Mouse (Mus musculus) testis, postnatal 10 days (tissue): ENCODE results near the gene Hbs1l.

ENCODE experiments used
- DNase-seq: peaks from one replicate; pipeline ENCODE4 v3.0.0; 2021; ENCODE audit warnings: low spot score

The Hbs1l gene

GRCm38 (mm10) chr10:21304672-21305632, 9.2 kb downstream of the Hbs1l start:
- no peak for DNase-seq

- no peak for DNase-seq
Observed at GRCm38 (mm10) chr10:21313732-21314131, 18.0 kb downstream of the Hbs1l start.

- DNase-seq = no peak
Observed at GRCm38 (mm10) chr10:21316123-21316522, 20.3 kb downstream of the Hbs1l start.

GRCm38 (mm10) chr10:21318250-21318649, 22.5 kb downstream of the Hbs1l start:
- no peak for DNase-seq

- no peak for DNase-seq
Observed at GRCm38 (mm10) chr10:21318996-21319395, 23.2 kb downstream of the Hbs1l start.

- DNase-seq = no peak
Observed at GRCm38 (mm10) chr10:21320601-21321000, 24.8 kb downstream of the Hbs1l start.

- DNase-seq = no peak
Observed at GRCm38 (mm10) chr10:21326352-21326751, 30.6 kb downstream of the Hbs1l start.

GRCm38 (mm10) chr10:21327605-21328135, 31.9 kb downstream of the Hbs1l start:
- DNase-seq = no peak

GRCm38 (mm10) chr10:21334349-21335105, 38.7 kb downstream of the Hbs1l start:
- DNase-seq = no peak

- no peak for DNase-seq
Observed at GRCm38 (mm10) chr10:21335534-21335933, 39.8 kb downstream of the Hbs1l start.

GRCm38 (mm10) chr10:21337191-21337590, 41.4 kb downstream of the Hbs1l start:
- DNase-seq = peak; percentile 56

- peak; percentile 30 for DNase-seq
Observed at GRCm38 (mm10) chr10:21341706-21342105, 45.9 kb downstream of the Hbs1l start.

- DNase-seq = peak; percentile 34
Observed at GRCm38 (mm10) chr10:21342331-21343005, 46.7 kb downstream of the Hbs1l start.

GRCm38 (mm10) chr10:21347332-21347731, 51.6 kb downstream of the Hbs1l start:
- DNase-seq = no peak

GRCm38 (mm10) chr10:21349449-21349848, 53.7 kb downstream of the Hbs1l start:
- DNase-seq = no peak

GRCm38 (mm10) chr10:21349946-21350345, 54.2 kb downstream of the Hbs1l start:
- no peak for DNase-seq

GRCm38 (mm10) chr10:21350531-21351515, 55.0 kb downstream of the Hbs1l start:
- DNase-seq = no peak

GRCm38 (mm10) chr10:21351766-21352165, 56.0 kb downstream of the Hbs1l start:
- DNase-seq = no peak

- no peak for DNase-seq
Observed at GRCm38 (mm10) chr10:21353890-21354289, 58.1 kb downstream of the Hbs1l start.

GRCm38 (mm10) chr10:21354506-21354905, 58.7 kb downstream of the Hbs1l start:
- no peak for DNase-seq

- DNase-seq = no peak
Observed at GRCm38 (mm10) chr10:21357986-21358385, 62.2 kb downstream of the Hbs1l start.
